Mouse (Mus musculus) embryonic facial prominence, embryonic 10.5 days (tissue): ENCODE measurements around the gene Rere. TPM values are rescaled to one million over a fixed set of nuclear protein-coding genes. Genes with fewer than 3 reads are reported as not detected.
"Not testable (repeated sequence)": the region's sequence is repeated elsewhere in the genome, so short reads cannot be mapped to it uniquely, and the experiment has no call there.

Experiments
- DNase-seq: peaks from one replicate; pipeline ENCODE4 v3.0.0-alpha.2; 2017; ENCODE audit warnings: low spot score
- H3K27ac ChIP-seq: fragments of 300-500 bp; sonication (generic); replicated peaks from 2 replicates; pipeline ENCODE4 v1.5.1; 2016; ENCODE audit warnings: mild to moderate bottlenecking
- H3K27me3 ChIP-seq: fragments of 300-500 bp; sonication (generic); replicated peaks from 2 replicates; pipeline ENCODE4 v1.6.1; 2016; ENCODE audit warnings: low read depth, mild to moderate bottlenecking; ENCODE audit not compliant: poor library complexity, severe bottlenecking
- H3K36me3 ChIP-seq: fragments of 300-500 bp; sonication (generic); replicated peaks from 2 replicates; pipeline ENCODE4 v1.6.1; 2016; ENCODE audit warnings: mild to moderate bottlenecking, moderate library complexity
- H3K4me1 ChIP-seq: fragments of 300-500 bp; sonication (generic); 2 replicates; pipeline ENCODE4 v1.6.1; 2016
- H3K4me3 ChIP-seq: fragments of 300-500 bp; sonication (generic); 2 replicates; pipeline ENCODE4 v1.5.1; 2016; ENCODE audit warnings: mild to moderate bottlenecking, moderate library complexity
- H3K9me3 ChIP-seq: fragments of 300-500 bp; sonication (generic); 2 replicates; pipeline ENCODE4 v1.6.1; 2016; ENCODE audit warnings: mild to moderate bottlenecking
- WGBS: fragments of 180-500 bp; shearing (Covaris S2); methylation state at CpG from one replicate; pipeline ENCODE4 v1.1.7; 2016; 5-methylcytosine and 5-hydroxymethylcytosine counted together
- polyA plus RNA-seq: library from polyadenylated mRNA; unstranded; fragments of >200 nt; fragmentation: Nextera tagmentation; extraction: Ambion mirVana; gene quantifications from 2 replicates; pipeline ENCODE4 v1.2.1, GENCODE M21; 2016

The Rere gene
- polyA plus RNA-seq, 1 experiment from 2014 or later: 26.1 TPM

- WGBS: 89% methylated on average over 3 of the region's 3 CpGs
- peaks cover 78% of the 10 kb centered on the region for H3K36me3 ChIP-seq
These were observed 255.5 kb downstream of the Rere start for GRCm38 (mm10) chr4:150536821-150537510.

GRCm38 (mm10) chr4:150539846-150540245, 258.4 kb downstream of the Rere start:
- Histone ChIP-seq H3K36me3 (peaks cover 59% of the 10 kb centered on the region), H3K4me1 (peaks cover 3% of the 10 kb centered on the region; the same call in 1 of the 2 replicates), H3K27ac (no peak overlapping the region), H3K9me3 (no peaks in the 10 kb centered on the region), H3K4me3 (no peak overlapping the region), H3K27me3 (no peaks in the 10 kb centered on the region)
- WGBS: 79% methylated on average over 1 of the region's 1 CpGs
- no peak for DNase-seq

More at GRCm38 (mm10) chr4:150536821-150537510, 255.5 kb downstream of the Rere start:
- H3K4me1 ChIP-seq: peaks cover 3% of the 10 kb centered on the region; the same call in 1 of the 2 replicates
- no peaks in the 10 kb centered on the region for H3K27me3 ChIP-seq
- H3K4me3 ChIP-seq: no peak overlapping the region
- no peak overlapping the region for H3K27ac ChIP-seq
- DNase-seq: no peak
- H3K9me3 ChIP-seq: no peaks in the 10 kb centered on the region

GRCm38 (mm10) chr4:150540392-150541094, 259.1 kb downstream of the Rere start:
- WGBS: 59% methylated on average over 5 of the region's 5 CpGs
- no peak for DNase-seq
- Histone ChIP-seq H3K9me3 (no peaks in the 10 kb centered on the region), H3K27ac (no peak overlapping the region), H3K4me3 (no peak overlapping the region), H3K4me1 (peaks cover 3% of the 10 kb centered on the region; the same call in 1 of the 2 replicates), H3K27me3 (no peaks in the 10 kb centered on the region), H3K36me3 (peaks cover 54% of the 10 kb centered on the region)

GRCm38 (mm10) chr4:150544231-150544630, 262.8 kb downstream of the Rere start:
- Histone ChIP-seq H3K4me3 (no peak overlapping the region), H3K36me3 (peaks cover 46% of the 10 kb centered on the region), H3K4me1 (peaks cover 3% of the 10 kb centered on the region; the same call in 1 of the 2 replicates), H3K9me3 (no peaks in the 10 kb centered on the region), H3K27ac (no peak overlapping the region), H3K27me3 (no peaks in the 10 kb centered on the region)
- 86% methylated on average over 7 of the region's 7 CpGs for WGBS
- DNase-seq: no peak

GRCm38 (mm10) chr4:150544652-150545258, 263.3 kb downstream of the Rere start:
- Histone ChIP-seq H3K9me3 (no peaks in the 10 kb centered on the region), H3K27me3 (no peaks in the 10 kb centered on the region), H3K4me3 (no peak overlapping the region), H3K27ac (no peak overlapping the region), H3K4me1 (peaks cover 2% of the 10 kb centered on the region; the same call in 1 of the 2 replicates), H3K36me3 (peaks cover 46% of the 10 kb centered on the region)
- 86% methylated on average over 10 of the region's 10 CpGs for WGBS
- DNase-seq: no peak

- WGBS: 93% methylated on average over 7 of the region's 7 CpGs
- no peaks in the 10 kb centered on the region for H3K9me3 ChIP-seq
- H3K27me3 ChIP-seq: no peaks in the 10 kb centered on the region
- no peak for DNase-seq
- H3K27ac ChIP-seq: no peak overlapping the region
- H3K4me1 ChIP-seq: no peaks in the 10 kb centered on the region; the same call in 1 of the 2 replicates
- H3K4me3 ChIP-seq: no peak overlapping the region
- H3K36me3 ChIP-seq: peaks cover 51% of the 10 kb centered on the region
These were observed 264.3 kb downstream of the Rere start for GRCm38 (mm10) chr4:150545775-150546174.

- H3K4me1 ChIP-seq, DNase-seq, H3K4me3 ChIP-seq, H3K9me3 ChIP-seq, H3K27me3 ChIP-seq, H3K27ac ChIP-seq: not testable (repeated sequence)
- H3K36me3 ChIP-seq: peaks cover 55% of the 10 kb centered on the region
- WGBS: 95% methylated on average over 4 of the region's 4 CpGs
These were observed 264.9 kb downstream of the Rere start for GRCm38 (mm10) chr4:150546296-150546695.

- H3K4me3 ChIP-seq: no peak overlapping the region
- H3K9me3 ChIP-seq: no peaks in the 10 kb centered on the region
- DNase-seq: no peak
- no peaks in the 10 kb centered on the region for H3K27me3 ChIP-seq
- H3K36me3 ChIP-seq: peaks cover 74% of the 10 kb centered on the region
- H3K4me1 ChIP-seq: no peaks in the 10 kb centered on the region; the same call in 1 of the 2 replicates
- WGBS: 95% methylated on average over 9 of the region's 9 CpGs
- no peak overlapping the region for H3K27ac ChIP-seq
These were observed 267.9 kb downstream of the Rere start for GRCm38 (mm10) chr4:150549393-150549792.

GRCm38 (mm10) chr4:150549989-150550716, 268.7 kb downstream of the Rere start:
- Histone ChIP-seq H3K4me1 (no peaks in the 10 kb centered on the region), H3K36me3 (peaks cover 82% of the 10 kb centered on the region), H3K27ac (no peak overlapping the region), H3K4me3 (no peak overlapping the region), H3K27me3 (no peaks in the 10 kb centered on the region), H3K9me3 (no peaks in the 10 kb centered on the region)
- DNase-seq: no peak
- 92% methylated on average over 12 of the region's 12 CpGs for WGBS

- no peak for DNase-seq
- H3K27me3 ChIP-seq: no peaks in the 10 kb centered on the region
- no peak overlapping the region for H3K27ac ChIP-seq
- peaks cover 78% of the 10 kb centered on the region for H3K36me3 ChIP-seq
- no peak overlapping the region for H3K4me3 ChIP-seq
- H3K4me1 ChIP-seq: peaks cover 7% of the 10 kb centered on the region
- no peaks in the 10 kb centered on the region for H3K9me3 ChIP-seq
- WGBS: 87% methylated on average over 4 of the region's 4 CpGs
These were observed 269.9 kb downstream of the Rere start for GRCm38 (mm10) chr4:150551390-150551789.

- Histone ChIP-seq H3K27me3 (no peaks in the 10 kb centered on the region), H3K36me3 (peaks cover 66% of the 10 kb centered on the region), H3K4me3 (no peak overlapping the region), H3K4me1 (peaks cover 23% of the 10 kb centered on the region), H3K27ac (no peak overlapping the region), H3K9me3 (no peaks in the 10 kb centered on the region)
- no peak for DNase-seq
- WGBS: 91% methylated on average over 15 of the region's 15 CpGs
These were observed 271.5 kb downstream of the Rere start for GRCm38 (mm10) chr4:150552751-150553600.
